Comparison of ENCODE assay signal across 7 mouse cellular contexts in the genomic region with DNA sequence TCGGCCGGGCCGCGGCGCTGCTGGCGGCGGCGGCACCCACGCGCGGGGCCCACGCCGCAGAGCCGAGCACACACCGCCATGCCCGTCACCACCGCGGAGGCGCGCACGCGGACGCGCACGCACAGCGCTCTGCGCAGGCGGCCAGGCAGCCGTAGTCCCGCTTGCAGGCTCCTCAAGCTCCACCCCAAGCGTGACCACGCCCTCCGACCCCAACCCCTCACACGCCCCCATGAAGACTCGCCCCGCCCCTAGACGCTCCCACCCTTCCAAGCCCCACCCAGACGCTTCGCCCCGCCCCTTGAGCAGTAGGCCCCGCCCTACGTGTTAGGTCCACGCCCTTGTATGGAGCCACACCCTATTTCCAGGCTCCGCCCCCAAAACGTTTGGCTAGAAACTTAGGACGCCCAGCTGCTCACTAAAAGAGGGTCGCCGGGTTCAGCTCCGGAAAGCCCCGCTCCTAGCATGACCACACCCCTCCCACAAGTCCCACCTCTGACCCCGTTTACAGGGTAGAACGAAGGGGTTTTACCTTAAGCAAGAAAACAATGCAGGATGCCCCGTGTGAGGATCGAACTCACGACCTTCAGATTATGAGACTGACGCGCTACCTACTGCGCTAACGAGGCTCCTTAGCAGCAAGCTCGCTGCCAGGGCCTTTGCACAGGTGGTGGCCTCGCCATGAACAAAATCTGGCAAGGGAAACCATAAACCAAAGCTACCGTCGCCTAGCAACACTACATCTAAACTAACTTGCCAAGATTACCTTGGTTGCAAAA. TPM values are rescaled to one million over a fixed set of nuclear protein-coding genes. Genes with fewer than 3 reads are reported as not detected.
DNase-seq lines count a peak whose midpoint lies in the region; ATAC-seq and TF ChIP-seq lines count a peak whose summit lies in the region.

Gene Fbxo31, minus strand, starts transcription at position 131 of the 776 bp plus-strand sequence.

- no peaks in the 10 kb centered on the region for H3K36me3 ChIP-seq in embryonic facial prominence, embryonic 10.5 days (replicated peaks)
- H3K36me3 ChIP-seq in intestine, postnatal 0 days (ENCODE audit: control insufficient read depth, insufficient read depth): no peaks in the 10 kb centered on the region
- H3K36me3 ChIP-seq in midbrain, embryonic 12.5 days: no peaks in the 10 kb centered on the region
- H3K36me3 ChIP-seq in small intestine, adult 2 months (ENCODE audit: control insufficient read depth, insufficient read depth, low read length): no peaks in the 10 kb centered on the region

- peak within 1 kb of the TSS; percentile 43 for H3K9ac ChIP-seq in intestine, postnatal 0 days (ENCODE audit: low read depth, low read length)
- H3K9ac ChIP-seq in midbrain, embryonic 12.5 days (replicated peaks): peak within 1 kb of the TSS; percentile 87

- H3K4me1 ChIP-seq in embryonic facial prominence, embryonic 10.5 days: peaks cover 56% of the 10 kb centered on the region
- peaks cover 4% of the 10 kb centered on the region for H3K4me1 ChIP-seq in intestine, postnatal 0 days (replicated peaks; ENCODE audit: control insufficient read depth, insufficient read depth, low read length)
- H3K4me1 ChIP-seq in midbrain, embryonic 12.5 days: peaks cover 19% of the 10 kb centered on the region
- H3K4me1 ChIP-seq in small intestine, adult 2 months (ENCODE audit: control insufficient read depth, insufficient read depth, insufficient read length, low read length): peaks cover 12% of the 10 kb centered on the region

- intact Hi-C loops in left cerebral cortex, postnatal 4 days (cut with DNase I): no loop called here

- H3K27ac ChIP-seq in embryonic facial prominence, embryonic 10.5 days (replicated peaks): peak within 1 kb of the TSS; percentile 87
- peak within 1 kb of the TSS; percentile 74 for H3K27ac ChIP-seq in intestine, postnatal 0 days (ENCODE audit: low read depth, low read length)
- H3K27ac ChIP-seq in midbrain, embryonic 12.5 days (replicated peaks): peak within 1 kb of the TSS; percentile 71
- H3K27ac ChIP-seq in small intestine, adult 2 months (ENCODE audit: insufficient read depth, low read depth, low read length): peak within 1 kb of the TSS; percentile 35; the same call in 1 of the 2 replicates

- H3K4me3 ChIP-seq in embryonic facial prominence, embryonic 10.5 days: peak within 1 kb of the TSS; percentile 90
- peak within 1 kb of the TSS; percentile 78 for H3K4me3 ChIP-seq in intestine, postnatal 0 days (ENCODE audit: low read depth, low read length)
- H3K4me3 ChIP-seq in midbrain, embryonic 12.5 days: peak within 1 kb of the TSS; percentile 78
- H3K4me3 ChIP-seq in small intestine, adult 2 months (ENCODE audit: low read depth, low read length): peak within 1 kb of the TSS; percentile 68

- peak; percentile 91 for ATAC-seq in intestine, postnatal 0 days
- ATAC-seq in midbrain, embryonic 12.5 days (ENCODE audit: low FRiP score, low read depth): peak; percentile 92

- TF ChIP-seq CTCF in intestine, postnatal 0 days (IDR thresholded peaks at IDR 0.05; ENCODE audit: low read depth): no peak
- no peak for TF ChIP-seq CTCF in small intestine, adult 2 months (IDR thresholded peaks at IDR 0.05; ENCODE audit: extremely low read depth, insufficient read length, insufficient replicate concordance, low read depth, low read length)

- H3K9me3 ChIP-seq in embryonic facial prominence, embryonic 10.5 days: no peaks in the 10 kb centered on the region
- H3K9me3 ChIP-seq in intestine, postnatal 0 days (ENCODE audit: control insufficient read depth): no peaks in the 10 kb centered on the region
- H3K9me3 ChIP-seq in midbrain, embryonic 12.5 days: no peaks in the 10 kb centered on the region

- TF ChIP-seq POLR2A in small intestine, adult 2 months (IDR thresholded peaks at IDR 0.05; ENCODE audit: low read depth, low read length): peak; percentile 38; the same call in 1 of the 2 replicates

- peak within 1 kb of the TSS; percentile 87 for H3K4me2 ChIP-seq in intestine, postnatal 0 days (replicated peaks; ENCODE audit: low read depth)
- H3K4me2 ChIP-seq in midbrain, embryonic 12.5 days (replicated peaks): peak within 1 kb of the TSS; percentile 83

- H3K27me3 ChIP-seq in embryonic facial prominence, embryonic 10.5 days (replicated peaks; ENCODE audit: low read depth, poor library complexity, severe bottlenecking): no peaks in the 10 kb centered on the region
- no peaks in the 10 kb centered on the region for H3K27me3 ChIP-seq in intestine, postnatal 0 days (replicated peaks; ENCODE audit: control insufficient read depth, insufficient read depth, low read length)
- 0 out of 2 replicates have a peak, but pooled peaks cover 4% of the 10 kb centered on the region for H3K27me3 ChIP-seq in midbrain, embryonic 12.5 days
- H3K27me3 ChIP-seq in small intestine, adult 2 months (ENCODE audit: control insufficient read depth, insufficient read depth, low read length): no peaks in the 10 kb centered on the region

- under 1% methylated on average over 63 of the region's 63 CpGs for WGBS in embryonic facial prominence, embryonic 10.5 days
- under 1% methylated on average over 49 of the region's 63 CpGs for WGBS in intestine, postnatal 0 days
- 2% methylated on average over 58 of the region's 63 CpGs for WGBS in midbrain, embryonic 12.5 days
- 1% methylated on average over 58 of the region's 63 CpGs for WGBS in small intestine, adult 2 months

- peak; percentile 96 for DNase-seq in adrenal gland, postnatal 10 days
- peak; percentile 99 for DNase-seq in embryonic facial prominence, embryonic 10.5 days (ENCODE audit: low spot score)
- no peak for DNase-seq in gonadal fat pad, adult 2 months (ENCODE audit: low read depth)
- peak; percentile 97 for DNase-seq in left cerebral cortex, postnatal 4 days

RNA-seq across cellular contexts. Expression of gene Fbxo31, which starts in this region (rescaled TPM):
- total RNA-seq in adrenal gland, postnatal 10 days (2021): 10 to 100 TPM; 33.6 to 43.8 TPM
- 13.9 and 15.0 TPM in 2 replicates for polyA plus RNA-seq in embryonic facial prominence, embryonic 10.5 days (2016; fragmentation: Nextera tagmentation; extraction: Ambion mirVana)
- 26.5 and 37.6 TPM in 2 replicates for polyA plus RNA-seq in gonadal fat pad, adult 2 months (2012; rRNA removed)
- polyA plus RNA-seq in intestine, postnatal 0 days (2015; fragmentation: Nextera tagmentation; extraction: Ambion mirVana): 4.5 and 5.6 TPM in 2 replicates
- total RNA-seq in left cerebral cortex, postnatal 4 days (2021): 10 to 100 TPM; 64.1 to 67.3 TPM
- polyA plus RNA-seq in midbrain, embryonic 12.5 days (2016; fragmentation: Nextera tagmentation; extraction: Ambion mirVana): 20.3 and 22.8 TPM in 2 replicates
- polyA plus RNA-seq in small intestine, adult 2 months (2012; rRNA removed): 24.9 and 30.3 TPM in 2 replicates

Comparison
In these comparisons a context has a peak if more than half of its experiments do, and no peak if none do; other contexts are left out.
1. H3K27ac ChIP-seq: peak in every context shown above with its lines; median percentile 87 in embryonic facial prominence, embryonic 10.5 days; 74 in intestine, postnatal 0 days; 71 in midbrain, embryonic 12.5 days; 35 in small intestine, adult 2 months.